Mouse (Mus musculus) megakaryocyte, embryonic 14.5 days (primary cell): Measurements from ENCODE around the gene Zdhhc11.

Experiments used
- FLI1 ChIP-seq: IDR thresholded peaks from 2 replicates; pipeline ENCODE4 v1.6.1; 2012; ENCODE audit warnings: low read length, inconsistent platforms, mixed read lengths
- GATA1 ChIP-seq: IDR thresholded peaks from 3 replicates; pipeline ENCODE4 v1.6.1; 2012; ENCODE audit warnings: mixed read lengths, low read length, inconsistent platforms, borderline replicate concordance

DNA sequence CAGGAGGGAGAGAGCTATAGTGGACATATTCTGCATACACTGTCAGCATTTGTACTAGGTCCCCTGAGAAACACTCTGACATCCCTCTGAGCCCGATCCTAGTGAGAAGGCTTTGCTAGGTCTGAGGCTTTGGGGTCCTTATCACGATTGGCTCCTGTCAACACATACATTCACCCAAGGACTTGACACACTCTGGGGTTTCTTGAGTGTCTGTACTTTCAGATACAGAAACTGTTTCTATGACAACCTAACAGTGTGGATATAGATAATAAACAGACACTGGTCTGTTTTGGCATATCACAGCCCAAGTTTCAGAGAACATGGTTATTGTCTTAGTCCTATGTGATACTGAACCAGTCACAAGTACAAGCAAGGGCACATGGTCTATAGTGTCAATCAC lies 27.1 kb downstream of the Zdhhc11 start:
- TF ChIP-seq GATA1 (no peak), FLI1 (no peak)
